Mouse (Mus musculus) heart, embryonic 14.5 days (tissue): ENCODE results near the gene Asb4. TPM values are rescaled to one million over a fixed set of nuclear protein-coding genes. Genes with fewer than 3 reads are reported as not detected.

Experiments
- ATAC-seq: fragments of 200-750 bp; cut with Nextera tagmentation; 2 replicates; pipeline ENCODE4 v1.8.0; 2017; ENCODE audit warnings: low read depth, moderate TSS enrichment; ENCODE audit not compliant: insufficient number of reproducible peaks, insufficient read depth, low FRiP score
- H3K27ac ChIP-seq, 2 experiments: fragments of 200-500 bp in 1 of 2; fragments of 300-500 bp in 1 of 2; sonication (generic) in 1 of 2; replicated peaks in 1 of 2; 2 replicates each; pipeline ENCODE4 v1.5.1; 2012 to 2014; ENCODE audit warnings: low read depth in 2 of 2, low read length in 2 of 2, control low read depth in 1 of 2, mild to moderate bottlenecking in 1 of 2, mixed read lengths in 1 of 2; ENCODE audit not compliant: control insufficient read depth in 1 of 2, insufficient read depth in 1 of 2
- H3K27me3 ChIP-seq: fragments of 300-500 bp; sonication (generic); 2 replicates; pipeline ENCODE4 v1.6.1; 2014; ENCODE audit warnings: mild to moderate bottlenecking, low read length, control low read depth; ENCODE audit not compliant: control insufficient read depth, insufficient read depth
- H3K36me3 ChIP-seq: fragments of 300-500 bp; sonication (generic); 2 replicates; pipeline ENCODE4 v1.6.1; 2014; ENCODE audit warnings: mild to moderate bottlenecking, control low read depth, low read length, mixed read lengths; ENCODE audit not compliant: control insufficient read depth, insufficient read depth
- H3K4me1 ChIP-seq, 2 experiments: fragments of 200-500 bp in 1 of 2; fragments of 300-500 bp in 1 of 2; sonication (generic) in 1 of 2; 2 replicates each; pipeline ENCODE4 v1.6.1; 2012 to 2014; ENCODE audit warnings: low read length in 2 of 2, control low read depth in 1 of 2, mixed read lengths in 1 of 2; ENCODE audit not compliant: control insufficient read depth in 2 of 2, insufficient read depth in 2 of 2
- H3K4me2 ChIP-seq: fragments of 300-500 bp; sonication (generic); 2 replicates; pipeline ENCODE4 v1.6.1; 2014; ENCODE audit warnings: mild to moderate bottlenecking, low read length
- H3K4me3 ChIP-seq, 2 experiments: fragments of 200-500 bp in 1 of 2; fragments of 300-500 bp in 1 of 2; sonication (generic) in 1 of 2; 2 replicates each; pipeline ENCODE4 v1.5.1; 2012 to 2014; ENCODE audit warnings: low read length in 2 of 2, mild to moderate bottlenecking in 2 of 2, control low read depth in 1 of 2, low read depth in 1 of 2, moderate library complexity in 1 of 2; ENCODE audit not compliant: control insufficient read depth in 1 of 2, insufficient read depth in 1 of 2
- H3K9ac ChIP-seq: fragments of 300-500 bp; sonication (generic); 2 replicates; pipeline ENCODE4 v1.6.1; 2014; ENCODE audit warnings: mild to moderate bottlenecking, low read length
- H3K9me3 ChIP-seq: fragments of 300-500 bp; sonication (generic); 2 replicates; pipeline ENCODE4 v1.6.1; 2016; ENCODE audit warnings: low read length, control low read depth; ENCODE audit not compliant: control insufficient read depth
- WGBS: fragments of 180-500 bp; shearing (Covaris S2); extraction: QIAGEN DNeasy Blood & Tissue Kit; methylation state at CpG from one replicate; pipeline ENCODE4 v1.1.7; 2014; 5-methylcytosine and 5-hydroxymethylcytosine counted together
- polyA plus RNA-seq: library from polyadenylated mRNA; unstranded; fragments of >200 nt; fragmentation: Nextera tagmentation; extraction: Ambion mirVana; gene quantifications from 2 replicates; pipeline ENCODE4 v1.2.1, GENCODE M21; 2014

Gene Asb4
- polyA plus RNA-seq, 1 experiment from 2014 or later: 36.8 TPM

DNA sequence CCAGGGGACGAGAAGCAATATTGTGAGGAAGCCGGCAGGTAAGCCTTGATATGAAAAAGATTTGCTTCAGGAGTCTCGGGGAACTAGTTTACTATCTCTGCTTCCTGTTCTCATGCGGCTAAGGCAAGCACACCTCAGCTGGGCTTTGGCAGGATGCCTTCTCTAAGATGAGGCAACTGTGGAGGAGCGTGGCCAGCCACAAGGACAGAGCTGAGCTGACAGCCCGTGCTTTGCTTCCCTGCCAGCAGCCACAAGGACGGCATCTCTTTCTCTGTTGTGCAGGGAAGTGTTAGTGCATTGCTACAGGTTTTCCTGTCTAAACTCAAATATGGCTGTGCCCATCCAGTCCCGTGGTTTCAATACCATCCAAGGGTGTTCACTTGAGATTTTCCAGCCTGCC is 30.1 kb downstream of the Asb4 start:
- 0 out of 2 replicates have a peak, but pooled peaks cover 4% of the 10 kb centered on the region for H3K36me3 ChIP-seq
- ATAC-seq: peak; percentile 43; the same call in 1 of the 2 replicates
- 24% methylated on average over 8 of the region's 8 CpGs for WGBS
- no peaks in the 10 kb centered on the region for H3K9me3 ChIP-seq
- no peak overlapping the region for H3K27ac ChIP-seq
- peak overlapping the region; percentile 33; the same call in 1 of the 2 replicates for H3K4me2 ChIP-seq
- no peaks in the 10 kb centered on the region for H3K27me3 ChIP-seq
- H3K9ac ChIP-seq: 0 out of 2 replicates have a peak overlapping the region, but pooled peaks have one; percentile 21
- H3K4me3 ChIP-seq: no peak overlapping the region
- peaks cover 7 to 13% of the 10 kb centered on the region in 2 experiments; a peak in 3 of 4 replicates for H3K4me1 ChIP-seq

- 0 out of 4 replicates have a peak, but pooled peaks cover 0 to 5% of the 10 kb centered on the region in 2 experiments for H3K4me1 ChIP-seq
- ATAC-seq: no peak
- H3K9me3 ChIP-seq: no peaks in the 10 kb centered on the region
- no peak overlapping the region for H3K4me2 ChIP-seq
- H3K36me3 ChIP-seq: peaks cover 16% of the 10 kb centered on the region
- WGBS: 92% methylated on average over 2 of the region's 2 CpGs
- no peak overlapping the region for H3K9ac ChIP-seq
- H3K27me3 ChIP-seq: no peaks in the 10 kb centered on the region
- no peak overlapping the region for H3K4me3 ChIP-seq
- H3K27ac ChIP-seq: no peak overlapping the region
Observed at GRCm38 (mm10) chr6:5421442-5421841, 38.3 kb downstream of the Asb4 start.

- Histone ChIP-seq H3K9ac (no peak overlapping the region), H3K4me2 (no peak overlapping the region), H3K9me3 (no peaks in the 10 kb centered on the region), H3K27me3 (no peaks in the 10 kb centered on the region), H3K4me3 (no peak overlapping the region), H3K27ac (no peak overlapping the region), H3K36me3 (peaks cover 16% of the 10 kb centered on the region), H3K4me1 (0 out of 4 replicates have a peak, but pooled peaks cover 0 to 5% of the 10 kb centered on the region in 2 experiments)
- no peak for ATAC-seq
- WGBS: 97% methylated on average over 3 of the region's 3 CpGs
Observed at GRCm38 (mm10) chr6:5422386-5422785, 39.2 kb downstream of the Asb4 start.

DNA sequence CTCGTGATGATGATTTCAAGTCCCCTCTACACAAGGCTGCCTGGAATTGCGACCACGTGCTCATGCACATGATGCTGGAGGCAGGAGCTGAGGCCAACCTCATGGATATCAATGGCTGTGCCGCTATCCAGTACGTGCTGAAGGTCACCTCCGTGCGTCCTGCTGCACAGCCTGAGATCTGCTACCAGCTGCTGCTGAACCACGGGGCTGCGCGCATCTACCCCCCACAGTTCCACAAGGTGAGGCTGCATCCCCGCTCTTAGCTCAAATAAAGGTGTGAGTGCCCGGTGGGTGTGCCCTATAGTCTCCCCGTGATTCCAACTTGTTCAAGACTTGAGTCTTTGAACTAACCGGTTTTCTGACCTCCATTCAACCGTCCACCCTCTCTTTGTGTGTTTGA is 40.4 kb downstream of the Asb4 start:
- 90% methylated on average over 15 of the region's 15 CpGs for WGBS
- no peak overlapping the region for H3K4me2 ChIP-seq
- H3K36me3 ChIP-seq: peaks cover 16% of the 10 kb centered on the region
- no peaks in the 10 kb centered on the region for H3K27me3 ChIP-seq
- no peak for ATAC-seq
- no peak overlapping the region for H3K27ac ChIP-seq
- H3K9me3 ChIP-seq: no peaks in the 10 kb centered on the region
- H3K9ac ChIP-seq: no peak overlapping the region
- no peak overlapping the region for H3K4me3 ChIP-seq
- H3K4me1 ChIP-seq: 0 out of 4 replicates have a peak, but pooled peaks cover 0 to 5% of the 10 kb centered on the region in 2 experiments

- no peaks in the 10 kb centered on the region for H3K9me3 ChIP-seq
- peaks cover 29% of the 10 kb centered on the region for H3K36me3 ChIP-seq
- no peak overlapping the region for H3K4me2 ChIP-seq
- no peaks in the 10 kb centered on the region for H3K4me1 ChIP-seq
- WGBS: 75% methylated on average over 2 of the region's 2 CpGs
- H3K27me3 ChIP-seq: no peaks in the 10 kb centered on the region
- no peak overlapping the region for H3K9ac ChIP-seq
- no peak for ATAC-seq
- H3K4me3 ChIP-seq: no peak overlapping the region
- no peak overlapping the region for H3K27ac ChIP-seq
Observed at GRCm38 (mm10) chr6:5427033-5427432, 43.8 kb downstream of the Asb4 start.

GRCm38 (mm10) chr6:5429562-5429961 is 46.4 kb downstream of the Asb4 start:
- H3K4me1 ChIP-seq: no peaks in the 10 kb centered on the region
- ATAC-seq: no peak
- H3K9ac ChIP-seq: no peak overlapping the region
- no peaks in the 10 kb centered on the region for H3K9me3 ChIP-seq
- H3K27ac ChIP-seq: no peak overlapping the region
- no peak overlapping the region for H3K4me2 ChIP-seq
- H3K36me3 ChIP-seq: peaks cover 16% of the 10 kb centered on the region
- WGBS: 96% methylated on average over 4 of the region's 4 CpGs
- no peaks in the 10 kb centered on the region for H3K27me3 ChIP-seq
- H3K4me3 ChIP-seq: no peak overlapping the region

DNA sequence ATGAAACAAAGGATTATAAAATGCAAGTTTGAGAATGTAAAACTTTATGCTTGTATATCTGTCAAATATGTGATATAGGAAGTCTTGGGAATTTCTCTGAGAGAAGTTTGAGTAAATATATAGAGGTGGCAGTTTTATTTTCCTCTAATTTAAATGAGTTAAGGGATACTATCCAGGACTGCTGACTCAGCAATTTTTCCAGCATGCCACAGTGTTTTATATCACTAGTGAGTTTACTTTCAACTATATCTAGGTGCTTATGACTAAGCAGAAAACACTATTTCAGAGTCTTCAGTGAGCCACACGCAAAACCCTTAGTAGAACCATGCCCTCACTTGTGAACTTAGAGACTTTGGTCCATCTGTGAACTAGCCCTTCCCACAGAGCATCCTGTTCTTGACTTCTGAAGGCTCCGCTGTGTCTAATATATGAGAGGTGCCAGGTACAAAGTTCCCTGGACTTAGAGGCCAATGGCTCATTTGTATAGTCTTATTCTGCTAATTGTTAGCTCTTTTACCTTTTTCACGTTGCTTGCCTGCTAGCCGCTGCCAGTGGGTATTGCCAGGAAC is 46.9 kb downstream of the Asb4 start:
- WGBS: 96% methylated on average over 4 of the region's 4 CpGs
- H3K36me3 ChIP-seq: peaks cover 16% of the 10 kb centered on the region
- no peak for ATAC-seq
- H3K4me1 ChIP-seq: no peaks in the 10 kb centered on the region
- no peak overlapping the region for H3K4me2 ChIP-seq
- no peaks in the 10 kb centered on the region for H3K9me3 ChIP-seq
- H3K27me3 ChIP-seq: no peaks in the 10 kb centered on the region
- H3K27ac ChIP-seq: no peak overlapping the region
- no peak overlapping the region for H3K4me3 ChIP-seq
- H3K9ac ChIP-seq: no peak overlapping the region

- Histone ChIP-seq H3K36me3 (peaks cover 13% of the 10 kb centered on the region), H3K27ac (no peak overlapping the region), H3K27me3 (no peaks in the 10 kb centered on the region), H3K9me3 (no peaks in the 10 kb centered on the region), H3K4me1 (no peaks in the 10 kb centered on the region), H3K4me2 (no peak overlapping the region), H3K4me3 (no peak overlapping the region), H3K9ac (no peak overlapping the region)
- WGBS: 88% methylated on average over 2 of the region's 2 CpGs
- ATAC-seq: no peak
Observed at GRCm38 (mm10) chr6:5433887-5434286, 50.7 kb downstream of the Asb4 start.
